In genomic region chr5:121822786-121823505, GRCm38 (mm10) we compare ENCODE assay signal across 13 mouse cellular contexts. TPM values are rescaled to one million over a fixed set of nuclear protein-coding genes. Genes with fewer than 3 reads are reported as not detected.
DNase-seq lines count a peak whose midpoint lies in the region; ATAC-seq and TF ChIP-seq lines count a peak whose summit lies in the region.
"Had no signal": no experiment of that assay in that cellular context is flagged by ENCODE, and none has a peak within 500 bp of the region (broad histone marks: within the 10 kb centered on the region; RNA-seq: fewer than 3 reads in every experiment).

No protein-coding gene starts in this region.

- H3K4me1 ChIP-seq in kidney, adult 2 months (ENCODE audit: control insufficient read depth, insufficient read depth, low read length), result no peaks in the 10 kb centered on the region
- 0 out of 2 replicates have a peak, but pooled peaks cover 7% of the 10 kb centered on the region for H3K4me1 ChIP-seq in hindbrain, postnatal 0 days (ENCODE audit: insufficient read depth, low read length)
- H3K4me1 ChIP-seq in lung, adult 2 months (ENCODE audit: control insufficient read depth, insufficient read depth, low read length), result peaks cover 30% of the 10 kb centered on the region

- WGBS in kidney, adult 2 months, result 53% methylated on average over 7 of the region's 7 CpGs
- WGBS in hindbrain, postnatal 0 days, result 68% methylated on average over 7 of the region's 7 CpGs
- WGBS in lung, adult 2 months, result 67% methylated on average over 7 of the region's 7 CpGs

- peaks cover 1% of the 10 kb centered on the region; the same call in 1 of the 2 replicates for H3K36me3 ChIP-seq in kidney, adult 2 months (ENCODE audit: control insufficient read depth, insufficient read depth, low read length)
- peaks cover 17% of the 10 kb centered on the region for H3K36me3 ChIP-seq in hindbrain, postnatal 0 days (ENCODE audit: insufficient read depth, low read length)

- no peak overlapping the region for H3K4me2 ChIP-seq in hindbrain, postnatal 0 days (ENCODE audit: low read depth, low read length)

- DNase-seq in cerebellum, adult 11-12 months, result peak; percentile 40
- DNase-seq in kidney, adult 2 months, result peak; percentile 1
- no peak for DNase-seq in kidney, adult 8-10 months
- peak; percentile 32 for DNase-seq in adipocyte (ENCODE audit: low spot score)
- no peak for DNase-seq in hindbrain, postnatal 0 days (ENCODE audit: low spot score)
- DNase-seq in lung, adult 2 months, result no peak
- DNase-seq: gastrocnemius, postnatal 25 days; liver; lung, postnatal 14 days; thymus, adult 2 months had no signal

- TF ChIP-seq CTCF in kidney, adult 2 months (conservative IDR thresholded peaks at IDR 0.05; ENCODE audit: insufficient read depth, insufficient read length, low read depth, low read length), result no peak
- TF ChIP-seq CTCF in hindbrain, postnatal 0 days (IDR thresholded peaks at IDR 0.05; ENCODE audit: low read depth), result no peak
- no peak for TF ChIP-seq CTCF in lung, adult 2 months (IDR thresholded peaks at IDR 0.05; ENCODE audit: insufficient read depth, low read length)

- no peak overlapping the region for H3K4me3 ChIP-seq in kidney, adult 2 months (ENCODE audit: insufficient read depth, low read depth, low read length)
- H3K4me3 ChIP-seq in hindbrain, postnatal 0 days (ENCODE audit: low read length), result no peak overlapping the region
- H3K4me3 ChIP-seq in lung, adult 2 months (replicated peaks; ENCODE audit: extremely low read depth, low read depth, low read length), result no peak overlapping the region
- H3K4me3 ChIP-seq: erythroblast, embryonic 14.5 days had no signal

- H3K27ac ChIP-seq in kidney, adult 2 months (ENCODE audit: insufficient read depth, low read depth, low read length), result no peak overlapping the region
- peak overlapping the region; percentile 34; the same call in 1 of the 2 replicates for H3K27ac ChIP-seq in hindbrain, postnatal 0 days

- H3K27me3 ChIP-seq in kidney, adult 2 months (replicated peaks; ENCODE audit: control insufficient read depth, insufficient read depth, low read length), result no peaks in the 10 kb centered on the region
- H3K27me3 ChIP-seq in hindbrain, postnatal 0 days (ENCODE audit: insufficient read depth, low read length), result no peaks in the 10 kb centered on the region

- TF ChIP-seq POLR2A in kidney, adult 2 months (IDR thresholded peaks at IDR 0.05; ENCODE audit: low read depth, low read length), result no peak
- no peak for TF ChIP-seq POLR2A in lung, adult 2 months (IDR thresholded peaks at IDR 0.05; ENCODE audit: borderline replicate concordance, extremely low read depth, low read depth, low read length)

- no peak overlapping the region for H3K9ac ChIP-seq in hindbrain, postnatal 0 days (replicated peaks; ENCODE audit: low read length)

- ATAC-seq in cerebellum, adult (ENCODE audit: insufficient number of reproducible peaks, low FRiP score, low TSS enrichment), result no peak
- no peak for ATAC-seq in hindbrain, postnatal 0 days
- no peak for ATAC-seq in megakaryocyte progenitor cell, adult 5-6 weeks (replicated peaks; ENCODE audit: poor library complexity)

- no peaks in the 10 kb centered on the region for H3K9me3 ChIP-seq in hindbrain, postnatal 0 days (ENCODE audit: low read length)

RNA-seq across cellular contexts. Expression of gene Sh2b3, which starts 14.5 kb away (rescaled TPM):
- polyA plus RNA-seq in kidney, adult 2 months (2012; rRNA removed), result 19.7 and 20.8 TPM in 2 replicates
- total RNA-seq in hindbrain, postnatal 0 days (2014; rRNA removed), result 24.7 and 31.0 TPM in 2 replicates
- 6.5 and 6.6 TPM in 2 replicates for polyA plus RNA-seq in hindbrain, postnatal 0 days (2015; fragmentation: Nextera tagmentation; extraction: Ambion mirVana)
- polyA plus RNA-seq in lung, adult 2 months (2012; rRNA removed), result 58.8 and 106 TPM in 2 replicates
- total RNA-seq in megakaryocyte progenitor cell, adult 5-6 weeks (2015), result 28.2 and 31.7 TPM in 2 replicates
- total RNA-seq in megakaryocyte progenitor cell, adult 5-6 weeks (2017), result 13.5 and 13.6 TPM in 2 replicates

RNA-seq across cellular contexts. Expression of gene Pheta1, which starts 25.8 kb away (rescaled TPM):
- polyA plus RNA-seq in kidney, adult 2 months (2012; rRNA removed), result 19.1 and 23.4 TPM in 2 replicates
- total RNA-seq in hindbrain, postnatal 0 days (2014; rRNA removed), result 48.9 and 52.5 TPM in 2 replicates
- polyA plus RNA-seq in hindbrain, postnatal 0 days (2015; fragmentation: Nextera tagmentation; extraction: Ambion mirVana), result 28.0 and 28.3 TPM in 2 replicates
- polyA plus RNA-seq in lung, adult 2 months (2012; rRNA removed), result 20.4 and 25.3 TPM in 2 replicates
- total RNA-seq in megakaryocyte progenitor cell, adult 5-6 weeks (2015), result 0.35 and 1.7 TPM in 2 replicates
- total RNA-seq in megakaryocyte progenitor cell, adult 5-6 weeks (2017), result 1.6 and 2.4 TPM in 2 replicates

Comparison
In these comparisons a context has a peak if more than half of its experiments do, and no peak if none do; other contexts are left out.
1. DNase-seq: peak in cerebellum, adult 11-12 months (single experiment), kidney, adult 2 months (single experiment) and adipocyte (single experiment); none in kidney, adult 8-10 months (0 of 2), hindbrain, postnatal 0 days (single experiment) and lung, adult 2 months (single experiment).